Mouse (Mus musculus): Measurements from ENCODE around the gene Panx2.
A peak's percentile ranks its signal among the peaks of the same experiment; 100 is the strongest.

DNA sequence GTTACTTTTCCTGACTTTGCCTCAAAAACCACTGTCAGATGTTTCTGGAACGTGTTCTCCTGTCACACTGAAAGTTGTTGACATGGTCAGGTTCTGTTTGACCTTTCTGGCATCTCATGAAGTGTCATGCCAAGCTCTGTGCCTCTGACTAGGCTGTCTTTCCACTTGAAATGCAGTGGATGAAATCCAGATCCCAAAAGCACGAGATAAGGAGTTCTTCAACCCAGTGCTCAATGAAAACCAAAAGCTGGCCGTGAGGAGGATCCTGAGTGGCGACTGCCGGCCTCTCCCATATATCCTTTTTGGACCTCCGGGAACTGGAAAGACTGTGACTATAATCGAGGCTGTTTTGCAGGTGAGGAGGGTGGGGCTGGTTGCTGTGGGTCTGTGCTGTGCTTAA, 39.4 kb upstream of the Panx2 start:
- TF ChIP-seq CTCF (IDR thresholded peaks at IDR 0.05; ENCODE audit: low read depth): no peak
- peak; percentile 97 for TF ChIP-seq EP300 (IDR thresholded peaks at IDR 0.05; ENCODE audit: low read depth)
